Mouse (Mus musculus): ENCODE results near the gene Ttc25. TPM values are rescaled to one million over a fixed set of nuclear protein-coding genes. Genes with fewer than 3 reads are reported as not detected.

Ttc25 gene
- total RNA-seq, 1 experiment = 3.4 TPM

DNA sequence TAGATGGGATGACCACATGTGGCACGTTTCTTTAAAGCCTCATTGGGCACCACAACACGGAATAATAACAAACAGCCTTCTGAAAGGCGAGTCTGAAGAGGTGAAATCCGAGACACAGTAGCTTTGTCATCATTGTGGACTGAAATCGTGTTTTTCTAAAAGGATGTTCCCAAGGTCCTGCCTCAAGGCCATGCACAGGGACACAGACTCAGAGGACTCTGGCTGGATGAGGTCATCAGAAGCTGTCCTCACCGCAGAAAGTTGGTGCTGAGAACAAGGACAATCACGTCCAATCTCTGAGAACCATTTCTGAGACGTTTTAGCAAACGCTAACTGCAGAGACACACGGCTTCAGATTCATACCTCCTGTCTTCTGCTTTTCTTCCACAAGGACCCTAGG lies 31.7 kb upstream of the Ttc25 start:
- Histone ChIP-seq H3K9ac (ENCODE audit: insufficient read depth, low read depth, low read length, poor library complexity, severe bottlenecking) (no peak overlapping the region), H3K27ac (ENCODE audit: insufficient read depth, low read depth, low read length, poor library complexity, severe bottlenecking) (no peak overlapping the region), H3K4me3 (ENCODE audit: insufficient read depth in 1 of 2, low read depth in 1 of 2, low read length in 2 of 2, poor library complexity in 1 of 2, severe bottlenecking in 1 of 2) (no peak overlapping the region), H3K36me3 (ENCODE audit: control insufficient read depth, insufficient read depth, low read length, poor library complexity, severe bottlenecking) (peaks cover 63% of the 10 kb centered on the region), H3K4me1 (ENCODE audit: control insufficient read depth in 2 of 2, insufficient read depth in 2 of 2, low read length in 2 of 2, poor library complexity in 1 of 2) (no peaks in the 10 kb centered on the region), H3K9me3 (ENCODE audit: control insufficient read depth, insufficient read depth, low read depth, low read length) (no peaks in the 10 kb centered on the region)
- in situ Hi-C loops (cut with MboI; ENCODE audit: low sequenced_read_pairs in 2 of 2, unreplicated experiment in 2 of 2) = no loop called here
- DNase-seq (ENCODE audit: low read depth, low spot score) = no peak
- TF ChIP-seq ZNF384 (IDR thresholded peaks at IDR 0.05; ENCODE audit: low read depth, low read length) (no peak), CHD2 (IDR thresholded peaks at IDR 0.05; ENCODE audit: low read depth, low read length) (no peak), HCFC1 (IDR thresholded peaks at IDR 0.05; ENCODE audit: borderline replicate concordance, insufficient read depth, low read length) (no peak), ZC3H11A (IDR thresholded peaks at IDR 0.05; ENCODE audit: borderline replicate concordance, low read depth, low read length) (no peak), MAFK (IDR thresholded peaks at IDR 0.05; ENCODE audit: insufficient read depth, low read depth, low read length) (no peak)

DNA sequence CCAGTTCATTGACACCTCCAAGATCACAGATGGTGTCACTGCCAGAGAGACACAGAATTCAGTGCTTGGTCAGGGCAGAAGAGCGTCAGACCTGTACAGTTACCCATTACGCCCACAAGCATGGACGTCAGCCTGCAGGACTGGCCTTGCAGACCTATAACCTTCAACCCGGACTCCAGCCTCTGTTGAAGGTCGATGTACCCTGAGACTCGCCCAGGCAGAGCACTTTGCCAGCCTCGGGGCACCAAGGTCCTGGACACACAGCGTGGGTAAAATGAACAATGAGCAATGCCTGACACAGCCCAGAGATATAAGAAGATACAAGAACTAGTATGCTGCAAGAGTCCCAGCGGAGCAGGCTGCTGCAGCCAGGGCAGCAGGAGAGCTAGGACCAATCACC lies 30.3 kb upstream of the Ttc25 start:
- no peak for DNase-seq (ENCODE audit: low read depth, low spot score)
- no peak overlapping the region for H3K4me3 ChIP-seq (ENCODE audit: insufficient read depth in 1 of 2, low read depth in 1 of 2, low read length in 2 of 2, poor library complexity in 1 of 2, severe bottlenecking in 1 of 2)
- H3K27ac ChIP-seq (ENCODE audit: insufficient read depth, low read depth, low read length, poor library complexity, severe bottlenecking) = no peak overlapping the region
- no peaks in the 10 kb centered on the region for H3K9me3 ChIP-seq (ENCODE audit: control insufficient read depth, insufficient read depth, low read depth, low read length)
- H3K9ac ChIP-seq (ENCODE audit: insufficient read depth, low read depth, low read length, poor library complexity, severe bottlenecking) = no peak overlapping the region
- TF ChIP-seq CHD2 (IDR thresholded peaks at IDR 0.05; ENCODE audit: low read depth, low read length) (no peak), ZC3H11A (IDR thresholded peaks at IDR 0.05; ENCODE audit: borderline replicate concordance, low read depth, low read length) (no peak), HCFC1 (IDR thresholded peaks at IDR 0.05; ENCODE audit: borderline replicate concordance, insufficient read depth, low read length) (no peak)
- in situ Hi-C loops (cut with MboI; ENCODE audit: low sequenced_read_pairs in 2 of 2, unreplicated experiment in 2 of 2) = no loop called here
- H3K4me1 ChIP-seq (ENCODE audit: control insufficient read depth in 2 of 2, insufficient read depth in 2 of 2, low read length in 2 of 2, poor library complexity in 1 of 2) = no peaks in the 10 kb centered on the region
- H3K36me3 ChIP-seq (ENCODE audit: control insufficient read depth, insufficient read depth, low read length, poor library complexity, severe bottlenecking) = peaks cover 70% of the 10 kb centered on the region

DNA sequence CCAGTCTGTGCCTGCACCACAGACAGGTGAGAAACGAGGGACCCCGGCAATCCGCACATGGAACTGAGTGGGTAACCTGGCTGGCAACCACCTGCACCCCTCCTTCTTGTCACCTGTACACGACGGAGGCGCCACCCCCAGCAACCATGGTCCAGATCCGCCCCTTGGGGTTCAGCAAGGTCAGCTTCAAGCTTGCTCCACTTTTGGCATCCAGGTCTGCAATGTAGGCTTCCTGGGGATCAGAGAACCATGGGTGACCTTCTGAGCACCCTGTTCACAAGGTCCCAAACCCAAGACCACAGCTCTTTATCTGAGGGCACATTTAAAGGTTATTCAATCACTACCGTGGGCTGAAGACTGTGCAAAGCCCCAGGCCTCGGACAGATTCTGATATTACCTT lies 29.6 kb upstream of the Ttc25 start:
- Histone ChIP-seq H3K27ac (ENCODE audit: insufficient read depth, low read depth, low read length, poor library complexity, severe bottlenecking) (no peak overlapping the region), H3K9me3 (ENCODE audit: control insufficient read depth, insufficient read depth, low read depth, low read length) (no peaks in the 10 kb centered on the region)

DNA sequence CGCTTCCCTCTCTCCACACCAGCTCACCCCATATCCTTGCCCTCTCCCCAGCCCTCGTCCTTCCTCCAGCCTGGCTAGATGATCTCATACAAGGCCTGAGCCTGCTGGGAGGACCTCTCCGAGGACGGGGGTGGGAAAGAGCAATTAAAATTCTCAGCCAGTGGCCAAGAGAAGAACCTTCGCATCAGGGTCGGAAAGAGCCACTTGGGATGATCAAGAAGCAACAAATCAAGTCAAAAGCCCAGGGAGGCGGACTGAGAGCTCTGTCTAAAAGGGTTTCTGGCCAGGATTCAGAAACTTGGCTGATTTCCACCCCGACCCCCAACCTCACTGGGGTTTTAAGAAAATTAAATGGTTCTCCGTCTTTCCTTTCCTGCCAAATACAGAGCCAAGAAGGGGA lies 29.1 kb upstream of the Ttc25 start:
- Histone ChIP-seq H3K4me1 (ENCODE audit: control insufficient read depth in 2 of 2, insufficient read depth in 2 of 2, low read length in 2 of 2, poor library complexity in 1 of 2) (no peaks in the 10 kb centered on the region), H3K9ac (ENCODE audit: insufficient read depth, low read depth, low read length, poor library complexity, severe bottlenecking) (no peak overlapping the region), H3K27ac (ENCODE audit: insufficient read depth, low read depth, low read length, poor library complexity, severe bottlenecking) (no peak overlapping the region), H3K4me3 (ENCODE audit: insufficient read depth in 1 of 2, low read depth in 1 of 2, low read length in 2 of 2, poor library complexity in 1 of 2, severe bottlenecking in 1 of 2) (no peak overlapping the region), H3K36me3 (ENCODE audit: control insufficient read depth, insufficient read depth, low read length, poor library complexity, severe bottlenecking) (peaks cover 78% of the 10 kb centered on the region), H3K9me3 (ENCODE audit: control insufficient read depth, insufficient read depth, low read depth, low read length) (no peaks in the 10 kb centered on the region)
- TF ChIP-seq CHD2 (IDR thresholded peaks at IDR 0.05; ENCODE audit: low read depth, low read length) = no peak
- TF ChIP-seq ZC3H11A (IDR thresholded peaks at IDR 0.05; ENCODE audit: borderline replicate concordance, low read depth, low read length) = no peak
- no peak for TF ChIP-seq HCFC1 (IDR thresholded peaks at IDR 0.05; ENCODE audit: borderline replicate concordance, insufficient read depth, low read length)
- TF ChIP-seq ZNF384 (IDR thresholded peaks at IDR 0.05; ENCODE audit: low read depth, low read length) = no peak
- no peak for TF ChIP-seq MAFK (IDR thresholded peaks at IDR 0.05; ENCODE audit: insufficient read depth, low read depth, low read length)
- in situ Hi-C loops (cut with MboI; ENCODE audit: low sequenced_read_pairs in 2 of 2, unreplicated experiment in 2 of 2) = no loop called here
- DNase-seq (ENCODE audit: low read depth, low spot score) = no peak

More for the DNA sequence above, 29.6 kb upstream of the Ttc25 start:
- DNase-seq (ENCODE audit: low read depth, low spot score) = no peak
- Histone ChIP-seq H3K9ac (ENCODE audit: insufficient read depth, low read depth, low read length, poor library complexity, severe bottlenecking) (no peak overlapping the region), H3K36me3 (ENCODE audit: control insufficient read depth, insufficient read depth, low read length, poor library complexity, severe bottlenecking) (peaks cover 76% of the 10 kb centered on the region), H3K4me3 (ENCODE audit: insufficient read depth in 1 of 2, low read depth in 1 of 2, low read length in 2 of 2, poor library complexity in 1 of 2, severe bottlenecking in 1 of 2) (no peak overlapping the region), H3K4me1 (ENCODE audit: control insufficient read depth in 2 of 2, insufficient read depth in 2 of 2, low read length in 2 of 2, poor library complexity in 1 of 2) (no peaks in the 10 kb centered on the region)
- TF ChIP-seq CHD2 (IDR thresholded peaks at IDR 0.05; ENCODE audit: low read depth, low read length) (no peak), HCFC1 (IDR thresholded peaks at IDR 0.05; ENCODE audit: borderline replicate concordance, insufficient read depth, low read length) (no peak), ZNF384 (IDR thresholded peaks at IDR 0.05; ENCODE audit: low read depth, low read length) (no peak), MAFK (IDR thresholded peaks at IDR 0.05; ENCODE audit: insufficient read depth, low read depth, low read length) (no peak), ZC3H11A (IDR thresholded peaks at IDR 0.05; ENCODE audit: borderline replicate concordance, low read depth, low read length) (no peak)
- in situ Hi-C loops (cut with MboI; ENCODE audit: low sequenced_read_pairs in 2 of 2, unreplicated experiment in 2 of 2) = no loop called here

DNA sequence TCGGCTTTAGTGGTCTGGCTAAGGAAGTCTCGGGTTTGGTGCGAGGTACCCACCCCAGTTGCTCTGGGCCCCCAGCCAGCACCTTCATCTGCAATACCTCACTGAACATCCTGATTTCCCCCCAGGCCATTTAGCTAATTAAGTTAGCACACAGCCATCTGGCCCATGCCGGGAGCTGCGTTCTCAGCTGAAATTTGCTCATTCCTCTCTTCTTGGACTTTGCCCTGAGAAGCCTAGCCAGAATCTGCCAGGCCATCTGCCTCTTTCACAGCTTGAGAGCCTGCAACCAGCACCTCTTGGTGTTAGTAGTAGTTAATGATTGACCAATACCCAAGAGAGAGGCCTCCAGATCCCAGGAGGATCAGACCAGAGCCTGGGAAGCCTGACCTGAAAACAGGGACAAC lies 27.2 kb upstream of the Ttc25 start:
- Histone ChIP-seq H3K36me3 (ENCODE audit: control insufficient read depth, insufficient read depth, low read length, poor library complexity, severe bottlenecking) (peaks cover 84% of the 10 kb centered on the region), H3K27ac (ENCODE audit: insufficient read depth, low read depth, low read length, poor library complexity, severe bottlenecking) (no peak overlapping the region), H3K4me1 (ENCODE audit: control insufficient read depth in 2 of 2, insufficient read depth in 2 of 2, low read length in 2 of 2, poor library complexity in 1 of 2) (no peaks in the 10 kb centered on the region), H3K4me3 (ENCODE audit: insufficient read depth in 1 of 2, low read depth in 1 of 2, low read length in 2 of 2, poor library complexity in 1 of 2, severe bottlenecking in 1 of 2) (no peak overlapping the region), H3K9ac (ENCODE audit: insufficient read depth, low read depth, low read length, poor library complexity, severe bottlenecking) (no peak overlapping the region), H3K9me3 (ENCODE audit: control insufficient read depth, insufficient read depth, low read depth, low read length) (no peaks in the 10 kb centered on the region)
- in situ Hi-C loops (cut with MboI; ENCODE audit: low sequenced_read_pairs in 2 of 2, unreplicated experiment in 2 of 2) = no loop called here
- TF ChIP-seq HCFC1 (IDR thresholded peaks at IDR 0.05; ENCODE audit: borderline replicate concordance, insufficient read depth, low read length) (no peak), ZC3H11A (IDR thresholded peaks at IDR 0.05; ENCODE audit: borderline replicate concordance, low read depth, low read length) (no peak), ZNF384 (IDR thresholded peaks at IDR 0.05; ENCODE audit: low read depth, low read length) (no peak), CHD2 (IDR thresholded peaks at IDR 0.05; ENCODE audit: low read depth, low read length) (no peak), MAFK (IDR thresholded peaks at IDR 0.05; ENCODE audit: insufficient read depth, low read depth, low read length) (no peak)
- no peak for DNase-seq (ENCODE audit: low read depth, low spot score)

All from ES-E14 (cell line).